Mouse (Mus musculus): ENCODE results near the gene Rab30. TPM values are rescaled to one million over a fixed set of nuclear protein-coding genes. Genes with fewer than 3 reads are reported as not detected.
A peak's percentile ranks its signal among the peaks of the same experiment; 100 is the strongest.

The Rab30 gene
- total RNA-seq, 1 experiment from 2014 or later, result not detected

GRCm38 (mm10) chr7:92874116-92874675 is 132.8 kb downstream of the Rab30 start, which contains the start of the genes Ddias and Prcp:
Ddias (minus strand) TSS chr7:92874247.
Prcp (plus strand) TSS chr7:92874470.
- ATAC-seq (replicated peaks in 1 of 2; ENCODE audit: insufficient read depth in 1 of 2, low FRiP score in 2 of 2, low TSS enrichment in 1 of 2, low read depth in 1 of 2, poor library complexity in 2 of 2, severe bottlenecking in 2 of 2), result peak; percentile 57 to 67

- peak; percentile 78 to 81 for ATAC-seq (replicated peaks in 1 of 2; ENCODE audit: insufficient read depth in 1 of 2, low FRiP score in 2 of 2, low TSS enrichment in 1 of 2, low read depth in 1 of 2, poor library complexity in 2 of 2, severe bottlenecking in 2 of 2)
These were observed 133.5 kb downstream of the Rab30 start for GRCm38 (mm10) chr7:92874761-92875408.

GRCm38 (mm10) chr7:92876066-92876465 is 134.7 kb downstream of the Rab30 start:
- ATAC-seq (replicated peaks in 1 of 2; ENCODE audit: insufficient read depth in 1 of 2, low FRiP score in 2 of 2, low TSS enrichment in 1 of 2, low read depth in 1 of 2, poor library complexity in 2 of 2, severe bottlenecking in 2 of 2), result no peak

- no peak; a peak in 1 of 4 replicates for ATAC-seq (replicated peaks in 1 of 2; ENCODE audit: insufficient read depth in 1 of 2, low FRiP score in 2 of 2, low TSS enrichment in 1 of 2, low read depth in 1 of 2, poor library complexity in 2 of 2, severe bottlenecking in 2 of 2)
These were observed 135.1 kb downstream of the Rab30 start for GRCm38 (mm10) chr7:92876538-92876937.

GRCm38 (mm10) chr7:92878575-92879285 is 137.3 kb downstream of the Rab30 start:
- ATAC-seq (replicated peaks in 1 of 2; ENCODE audit: insufficient read depth in 1 of 2, low FRiP score in 2 of 2, low TSS enrichment in 1 of 2, low read depth in 1 of 2, poor library complexity in 2 of 2, severe bottlenecking in 2 of 2), result peak; percentile 5 to 16; a peak in 1 of 4 replicates

GRCm38 (mm10) chr7:92883850-92884716 is 142.7 kb downstream of the Rab30 start:
- ATAC-seq (replicated peaks in 1 of 2; ENCODE audit: insufficient read depth in 1 of 2, low FRiP score in 2 of 2, low TSS enrichment in 1 of 2, low read depth in 1 of 2, poor library complexity in 2 of 2, severe bottlenecking in 2 of 2), result peak; percentile 14 to 60; a peak in 2 of 4 replicates

GRCm38 (mm10) chr7:92884998-92885660 is 143.7 kb downstream of the Rab30 start:
- no peak for ATAC-seq (replicated peaks in 1 of 2; ENCODE audit: insufficient read depth in 1 of 2, low FRiP score in 2 of 2, low TSS enrichment in 1 of 2, low read depth in 1 of 2, poor library complexity in 2 of 2, severe bottlenecking in 2 of 2)

- no peak for ATAC-seq (replicated peaks in 1 of 2; ENCODE audit: insufficient read depth in 1 of 2, low FRiP score in 2 of 2, low TSS enrichment in 1 of 2, low read depth in 1 of 2, poor library complexity in 2 of 2, severe bottlenecking in 2 of 2)
These were observed 145.4 kb downstream of the Rab30 start for GRCm38 (mm10) chr7:92886801-92887200.

GRCm38 (mm10) chr7:92887230-92887629 is 145.8 kb downstream of the Rab30 start:
- no peak for ATAC-seq (replicated peaks in 1 of 2; ENCODE audit: insufficient read depth in 1 of 2, low FRiP score in 2 of 2, low TSS enrichment in 1 of 2, low read depth in 1 of 2, poor library complexity in 2 of 2, severe bottlenecking in 2 of 2)

GRCm38 (mm10) chr7:92890211-92890610 is 148.8 kb downstream of the Rab30 start:
- ATAC-seq (replicated peaks in 1 of 2; ENCODE audit: insufficient read depth in 1 of 2, low FRiP score in 2 of 2, low TSS enrichment in 1 of 2, low read depth in 1 of 2, poor library complexity in 2 of 2, severe bottlenecking in 2 of 2), result no peak

- no peak for ATAC-seq (replicated peaks in 1 of 2; ENCODE audit: insufficient read depth in 1 of 2, low FRiP score in 2 of 2, low TSS enrichment in 1 of 2, low read depth in 1 of 2, poor library complexity in 2 of 2, severe bottlenecking in 2 of 2)
These were observed 149.3 kb downstream of the Rab30 start for GRCm38 (mm10) chr7:92890618-92891230.

GRCm38 (mm10) chr7:92893478-92893877 is 152.1 kb downstream of the Rab30 start:
- 0 out of 4 replicates have a peak, but pooled peaks of 1 of the 2 experiments have one; percentile 22 for ATAC-seq (replicated peaks in 1 of 2; ENCODE audit: insufficient read depth in 1 of 2, low FRiP score in 2 of 2, low TSS enrichment in 1 of 2, low read depth in 1 of 2, poor library complexity in 2 of 2, severe bottlenecking in 2 of 2)

Other genes with a start within 250 kb of the Rab30 start
- gene Ccdc90b, start 180.5 kb upstream of the Rab30 start, total RNA-seq (2017), result 42.5 and 46.5 TPM in 2 replicates
- gene Ankrd42, start 104.5 kb upstream of the Rab30 start, total RNA-seq (2017), result 1.1 and 2.6 TPM in 2 replicates
- 118 TPM in 2 replicates for gene Pcf11, start 71.7 kb upstream of the Rab30 start, total RNA-seq (2017)
- 10.6 and 23.7 TPM in 2 replicates for gene Ddias, start 132.6 kb downstream of the Rab30 start, total RNA-seq (2017)
- 38.1 and 58.5 TPM in 2 replicates for gene Prcp, start 132.9 kb downstream of the Rab30 start, total RNA-seq (2017)

Measured in hematopoietic stem cell, adult 5-6 weeks (primary cell).